Mouse (Mus musculus) frontal cortex, adult 2 months (tissue): Measurements from ENCODE around the gene Gm3159. TPM values are rescaled to one million over a fixed set of nuclear protein-coding genes. Genes with fewer than 3 reads are reported as not detected.
"Not testable (repeated sequence)": the region's sequence is repeated elsewhere in the genome, so short reads cannot be mapped to it uniquely, and the experiment has no call there.

Source experiments
- DNase-seq, 2 experiments: peaks; one replicate each; pipeline ENCODE4 v3.0.0; 2022; ENCODE audit warnings: low spot score in 1 of 2; ENCODE audit errors: extremely low spot score in 1 of 2
- polyA plus RNA-seq: library from polyadenylated mRNA; depleted of rRNA; stranded (reverse); fragments of >200 nt; gene quantifications from 2 replicates; pipeline ENCODE4 v1.2.3, GENCODE M21; 2012; rRNA removed

Gm3159 gene
- polyA plus RNA-seq, result 0.04 TPM in 1 of 2 replicates, not detected in the other

GRCm38 (mm10) chr14:4397226-4397625 is at the start of gene Gm3159:
Gene Gm3159 (plus strand): TSS chr14:4397526.
- DNase-seq, result not testable (repeated sequence)

GRCm38 (mm10) chr14:4368991-4369390 is 28.3 kb upstream of the Gm3159 start:
- DNase-seq, result not testable (repeated sequence)

DNA sequence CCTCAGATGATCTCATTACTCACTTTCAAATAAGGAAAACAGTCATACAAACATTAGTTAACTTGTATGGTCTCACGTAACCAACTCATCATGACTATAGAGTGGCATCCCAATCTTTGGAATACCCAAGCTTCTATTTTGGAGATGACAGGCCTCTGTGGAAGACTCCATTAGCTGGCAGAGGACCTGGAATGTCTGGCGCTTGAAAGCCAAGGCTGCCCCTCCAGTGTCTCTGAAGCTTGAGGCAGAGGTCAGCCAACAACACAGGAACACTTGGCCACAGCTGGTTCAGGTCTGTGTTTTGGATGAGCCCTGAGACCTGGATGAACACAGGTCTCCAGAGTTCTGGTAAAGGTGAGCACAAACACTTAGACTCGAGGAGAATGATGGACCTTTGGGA is 27.6 kb upstream of the Gm3159 start:
- DNase-seq, result not testable (repeated sequence)

DNA sequence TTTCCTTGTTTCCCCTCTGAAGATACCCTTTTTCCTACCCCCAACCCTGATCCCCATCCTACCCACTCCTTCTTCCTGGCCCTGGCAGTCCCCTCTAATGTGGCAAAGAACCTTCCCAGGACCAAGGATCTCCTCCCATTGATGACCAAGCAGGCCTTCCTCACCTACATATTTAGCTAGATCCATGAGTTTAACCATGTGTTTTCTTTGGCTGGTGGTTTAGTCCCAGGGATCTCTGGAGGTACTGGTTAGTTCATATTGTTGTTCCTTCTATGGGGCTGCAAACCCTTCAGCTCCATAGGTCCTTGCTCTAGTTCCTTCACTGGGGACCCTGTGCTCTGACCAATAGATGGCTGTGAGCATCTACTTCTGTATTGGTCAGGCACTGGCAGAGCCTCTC is 19.5 kb upstream of the Gm3159 start:
- not testable (repeated sequence) for DNase-seq

DNA sequence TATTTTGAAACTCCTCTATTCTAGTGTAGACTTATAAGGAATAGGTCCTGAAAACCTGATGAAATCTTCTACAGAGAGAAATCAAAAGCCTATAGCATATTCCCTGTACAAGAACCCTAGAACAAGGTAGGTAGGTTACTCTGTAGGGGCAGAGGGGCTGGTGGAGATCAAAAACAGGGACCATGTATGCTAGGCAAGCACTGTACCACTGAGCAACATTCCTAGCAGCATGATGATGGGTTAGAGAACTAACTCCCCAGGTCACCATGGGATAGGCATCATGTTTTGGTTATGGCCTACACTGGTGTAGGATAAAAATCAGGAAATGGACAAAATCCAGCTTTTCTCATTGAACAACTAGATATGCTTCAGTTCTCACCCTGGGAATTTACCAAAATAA is 11.7 kb upstream of the Gm3159 start:
- DNase-seq, result not testable (repeated sequence)

- not testable (repeated sequence) for DNase-seq
Measured at GRCm38 (mm10) chr14:4392841-4393530, 4.3 kb upstream of the Gm3159 start.

- not testable (repeated sequence) for DNase-seq
Measured at GRCm38 (mm10) chr14:4398624-4399023, 1.3 kb downstream of the Gm3159 start.

- not testable (repeated sequence) for DNase-seq
Measured at GRCm38 (mm10) chr14:4400115-4400789, 2.9 kb downstream of the Gm3159 start.

- DNase-seq, result not testable (repeated sequence)
Measured at GRCm38 (mm10) chr14:4401245-4401644, 3.9 kb downstream of the Gm3159 start.

DNA sequence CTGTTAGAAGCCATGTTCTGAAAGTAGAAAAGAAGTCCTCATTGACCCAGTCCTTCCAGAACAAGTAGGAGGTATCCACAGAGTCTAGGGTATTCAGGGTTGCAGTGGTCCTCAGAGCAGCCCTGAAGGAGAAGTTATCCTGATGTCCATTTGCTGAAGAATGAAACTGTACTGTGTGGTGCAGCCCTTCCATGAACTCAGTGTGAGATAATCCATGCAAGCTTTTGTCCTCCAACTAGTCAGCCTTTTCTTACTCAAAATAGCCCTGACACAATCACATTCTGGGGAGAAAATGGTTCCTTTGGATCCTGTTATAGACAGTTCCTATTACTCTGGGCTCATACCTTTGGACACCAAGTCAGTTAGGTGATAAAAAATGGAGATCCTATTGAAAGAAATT is 6.5 kb downstream of the Gm3159 start:
- not testable (repeated sequence) for DNase-seq

DNA sequence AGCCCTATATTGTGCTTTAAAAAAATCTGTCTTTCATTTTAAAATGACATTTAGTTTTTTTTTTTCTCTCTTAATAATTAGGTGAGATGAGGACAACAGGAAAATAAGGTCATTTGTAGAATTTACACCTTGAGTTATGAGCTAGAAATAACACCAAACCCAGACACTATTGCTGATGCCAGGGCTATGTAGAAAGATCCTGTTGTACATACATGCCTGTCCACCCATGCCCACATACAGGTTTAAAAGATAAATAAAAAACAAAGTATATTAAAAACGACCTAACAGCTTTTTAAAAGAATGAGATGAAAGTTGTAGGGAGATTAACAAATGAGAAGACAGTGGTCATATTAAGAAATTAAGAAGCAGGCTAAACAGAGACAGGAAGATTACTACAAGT is 12.6 kb downstream of the Gm3159 start:
- not testable (repeated sequence) for DNase-seq

GRCm38 (mm10) chr14:4414965-4415835 is 17.9 kb downstream of the Gm3159 start, which contains the start of gene Gm3164:
Gene Gm3164 (plus strand): TSS chr14:4415448.
- peak in 1 of 2 experiments; percentile 38 for DNase-seq

GRCm38 (mm10) chr14:4430692-4431091 is 33.4 kb downstream of the Gm3159 start, which contains the start of gene Gm3173:
Gene Gm3173 (plus strand): TSS chr14:4430992.
- not testable (repeated sequence) for DNase-seq

Other genes starting within 250 kb of the Gm3159 start
- gene Gm3127, start 232.5 kb upstream of the Gm3159 start, polyA plus RNA-seq, result not detected in 2 replicates
- gene Gm2974, start 214.9 kb upstream of the Gm3159 start, polyA plus RNA-seq, result 0.86 and 1.0 TPM in 2 replicates
- gene Gm3138, start 147.9 kb upstream of the Gm3159 start, polyA plus RNA-seq, result not detected in 2 replicates
- gene Gm3149, start 80.2 kb upstream of the Gm3159 start, polyA plus RNA-seq, result not detected in 2 replicates
- 0.53 and 0.80 TPM in 2 replicates for gene 2610042L04Rik, start 62.8 kb upstream of the Gm3159 start, polyA plus RNA-seq
- gene Gm3164, start 17.9 kb downstream of the Gm3159 start, polyA plus RNA-seq, result 0.14 and 0.46 TPM in 2 replicates
- 0.86 and 0.92 TPM in 2 replicates for gene Gm3173, start 33.5 kb downstream of the Gm3159 start, polyA plus RNA-seq
- not detected in 2 replicates for gene Gm3182, start 84.2 kb downstream of the Gm3159 start, polyA plus RNA-seq
- not detected in 2 replicates for gene Gm3047, start 157.9 kb downstream of the Gm3159 start, polyA plus RNA-seq
- 0.08 and 0.24 TPM in 2 replicates for gene Gm8159, start 234.8 kb downstream of the Gm3159 start, polyA plus RNA-seq